Mouse (Mus musculus): ENCODE measurements at regions not wholly inside any gene's neighbourhood (a gene's known extent, or its start where the extent isn't known, plus 50 kb on each side); places are given as distances from the start of the nearest gene placed in this dataset.

DNA sequence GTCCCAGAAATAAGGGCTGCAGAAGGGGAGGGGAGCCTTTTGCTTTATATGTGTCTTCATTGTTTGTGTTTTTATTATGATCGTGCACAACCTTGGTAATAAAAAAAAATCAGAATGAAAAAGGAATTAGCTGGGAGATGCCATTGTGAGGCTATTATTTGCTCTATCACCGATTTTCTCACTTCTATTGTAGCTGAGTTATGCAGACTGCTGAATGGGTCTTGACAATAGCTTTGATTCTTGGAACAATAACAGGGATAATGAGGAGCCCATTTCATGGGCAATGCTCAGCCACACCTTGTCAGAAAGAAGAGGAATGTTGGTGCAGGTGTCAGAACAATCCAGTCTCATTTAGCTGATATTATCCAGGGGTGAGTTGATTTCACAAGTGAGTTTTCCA lies 160.6 kb upstream of the Ralgapa2 start:
- TF ChIP-seq CTCF (IDR thresholded peaks at IDR 0.05; ENCODE audit: low read depth) (no peak), EP300 (IDR thresholded peaks at IDR 0.05; ENCODE audit: low read depth) (no peak)

Data from liver, embryonic 14.5 days (tissue).